Comparison of ENCODE assay signal across 12 mouse cellular contexts in the genomic region with DNA sequence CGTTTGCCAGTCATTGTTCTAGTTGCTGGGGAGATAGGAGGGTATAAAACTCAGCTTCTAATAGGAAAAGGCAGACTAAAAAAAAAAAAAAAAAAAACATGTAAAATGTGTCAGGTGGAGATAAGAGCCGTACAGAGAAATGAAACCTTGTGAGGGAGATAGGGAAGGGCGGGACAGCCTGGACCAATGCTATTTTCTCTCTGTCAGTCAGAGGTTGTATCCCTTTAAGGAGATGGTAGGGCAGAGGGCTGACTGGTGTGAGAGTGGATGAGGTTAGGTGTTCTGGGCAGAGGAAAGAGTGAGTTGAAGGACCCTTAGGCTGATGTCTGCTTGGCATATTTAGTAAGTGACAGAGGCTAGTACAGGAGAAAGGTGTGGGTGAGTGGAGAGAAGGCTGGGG.
DNase-seq lines count a peak whose midpoint lies in the region; ATAC-seq lines count a peak whose summit lies in the region.
"Had no signal": no experiment of that assay in that cellular context is flagged by ENCODE, and none has a peak within 500 bp of the region (broad histone marks: within the 10 kb centered on the region; RNA-seq: fewer than 3 reads in every experiment).

No protein-coding gene starts in this region.

- no peaks in the 10 kb centered on the region for H3K36me3 ChIP-seq in megakaryocyte, embryonic 14.5 days (replicated peaks; ENCODE audit: low read length)
- H3K36me3 ChIP-seq in forebrain, embryonic 13.5 days (ENCODE audit: poor library complexity, severe bottlenecking), result no peaks in the 10 kb centered on the region
- H3K36me3 ChIP-seq: embryonic facial prominence, embryonic 13.5 days had no signal

- H3K4me3 ChIP-seq in megakaryocyte, embryonic 14.5 days (replicated peaks), result peak overlapping the region; percentile 65
- no peak overlapping the region for H3K4me3 ChIP-seq in forebrain, embryonic 13.5 days
- H3K4me3 ChIP-seq: embryonic facial prominence, embryonic 13.5 days had no signal

- H3K4me2 ChIP-seq in forebrain, embryonic 13.5 days, result no peak overlapping the region
- H3K4me2 ChIP-seq: embryonic facial prominence, embryonic 13.5 days had no signal

- ATAC-seq in megakaryocyte, adult 5-6 weeks (ENCODE audit: poor library complexity, severe bottlenecking), result no peak
- peak; percentile 31 to 64; a peak in 1 of 4 replicates for ATAC-seq in hematopoietic stem cell, adult 5-6 weeks (replicated peaks in 1 of 2; ENCODE audit: insufficient read depth in 1 of 2, low FRiP score in 2 of 2, low TSS enrichment in 1 of 2, low read depth in 1 of 2, poor library complexity in 2 of 2, severe bottlenecking in 2 of 2)
- no peak for ATAC-seq in forebrain, embryonic 13.5 days
- ATAC-seq: activated CD4-positive, CD25-positive, alpha-beta regulatory T cell, adult 4 months; lung, postnatal 0 days had no signal

- no peaks in the 10 kb centered on the region for H3K27me3 ChIP-seq in megakaryocyte, embryonic 14.5 days (replicated peaks)
- H3K27me3 ChIP-seq in forebrain, embryonic 13.5 days, result peaks cover 21% of the 10 kb centered on the region
- H3K27me3 ChIP-seq: embryonic facial prominence, embryonic 13.5 days had no signal

- WGBS in forebrain, embryonic 13.5 days, result 85% methylated on average over 3 of the region's 3 CpGs

- peak; percentile 74 for DNase-seq in c-Kit-positive CD71-positive TER-119-negative erythroid progenitor cells, embryonic 14.5 days (ENCODE audit: low read depth)
- DNase-seq in spleen, postnatal 36 days (ENCODE audit: low spot score in 2 of 2), result peak; percentile 17 to 46
- DNase-seq in layer of hippocampus, adult 18-20 months (ENCODE audit: low spot score in 2 of 2), result no peak
- DNase-seq: kidney, postnatal 36 days; thymus, postnatal 4 days had no signal

- H3K27ac ChIP-seq in forebrain, embryonic 13.5 days, result no peak overlapping the region
- H3K27ac ChIP-seq: embryonic facial prominence, embryonic 13.5 days had no signal

- H3K9ac ChIP-seq in forebrain, embryonic 13.5 days, result no peak overlapping the region
- H3K9ac ChIP-seq: embryonic facial prominence, embryonic 13.5 days had no signal

- no peaks in the 10 kb centered on the region for H3K9me3 ChIP-seq in megakaryocyte, embryonic 14.5 days
- H3K9me3 ChIP-seq in forebrain, embryonic 13.5 days (replicated peaks), result no peaks in the 10 kb centered on the region
- H3K9me3 ChIP-seq: embryonic facial prominence, embryonic 13.5 days had no signal

- peaks cover 80% of the 10 kb centered on the region for H3K4me1 ChIP-seq in megakaryocyte, embryonic 14.5 days
- H3K4me1 ChIP-seq in forebrain, embryonic 13.5 days, result peaks cover 16% of the 10 kb centered on the region

Comparison
In these comparisons a context has a peak if more than half of its experiments do, and no peak if none do; other contexts are left out.
1. ATAC-seq: peak in hematopoietic stem cell, adult 5-6 weeks (2 of 2); none in megakaryocyte, adult 5-6 weeks (single experiment) and forebrain, embryonic 13.5 days (single experiment).
2. DNase-seq: peak in c-Kit-positive CD71-positive TER-119-negative erythroid progenitor cells, embryonic 14.5 days (single experiment) and spleen, postnatal 36 days (2 of 2); none in layer of hippocampus, adult 18-20 months (0 of 2).